Mouse (Mus musculus) liver, embryonic 13.5 days (tissue): ENCODE results near the gene Swap70. TPM values are rescaled to one million over a fixed set of nuclear protein-coding genes. Genes with fewer than 3 reads are reported as not detected.

Experiments
- ATAC-seq: fragments of 200-750 bp; cut with Nextera tagmentation; 2 replicates; pipeline ENCODE4 v1.8.0; 2017; ENCODE audit warnings: low read depth, mild to moderate bottlenecking, moderate number of reproducible peaks, moderate library complexity
- DNase-seq: peaks from one replicate; pipeline ENCODE4 v3.0.0; 2022
- H3K27ac ChIP-seq: fragments of 300-500 bp; sonication (generic); 2 replicates; pipeline ENCODE4 v1.5.1; 2015; ENCODE audit warnings: moderate library complexity, mild to moderate bottlenecking, inconsistent platforms
- H3K27me3 ChIP-seq: fragments of 300-500 bp; sonication (generic); 2 replicates; pipeline ENCODE4 v1.6.1; 2015; ENCODE audit warnings: mild to moderate bottlenecking, inconsistent platforms
- H3K36me3 ChIP-seq: fragments of 300-500 bp; sonication (generic); 2 replicates; pipeline ENCODE4 v1.6.1; 2015; ENCODE audit warnings: mild to moderate bottlenecking, inconsistent platforms
- H3K4me1 ChIP-seq: fragments of 300-500 bp; sonication (generic); replicated peaks from 2 replicates; pipeline ENCODE4 v1.6.1; 2015; ENCODE audit warnings: inconsistent platforms
- H3K4me2 ChIP-seq: fragments of 300-500 bp; sonication (generic); 2 replicates; pipeline ENCODE4 v1.6.1; 2015; ENCODE audit warnings: inconsistent platforms, mild to moderate bottlenecking, moderate library complexity
- H3K4me3 ChIP-seq: fragments of 300-500 bp; sonication (generic); replicated peaks from 2 replicates; pipeline ENCODE4 v1.5.1; 2015; ENCODE audit warnings: mild to moderate bottlenecking, inconsistent platforms
- H3K9ac ChIP-seq: fragments of 300-500 bp; sonication (generic); 2 replicates; pipeline ENCODE4 v1.6.1; 2015; ENCODE audit warnings: mild to moderate bottlenecking, inconsistent platforms
- H3K9me3 ChIP-seq: fragments of 300-500 bp; sonication (generic); replicated peaks from 2 replicates; pipeline ENCODE4 v1.6.1; 2016; ENCODE audit warnings: inconsistent platforms
- WGBS: fragments of 180-500 bp; shearing (Covaris S2); methylation state at CpG from one replicate; pipeline ENCODE4 v1.1.7; 2015; ENCODE audit not compliant: insufficient replicate concordance; 5-methylcytosine and 5-hydroxymethylcytosine counted together
- polyA plus RNA-seq: library from polyadenylated mRNA; unstranded; fragments of >200 nt; fragmentation: Nextera tagmentation; extraction: Ambion mirVana; gene quantifications from 2 replicates; pipeline ENCODE4 v1.2.1, GENCODE M21; 2015

The Swap70 gene
- polyA plus RNA-seq, 1 experiment from 2014 or later, result 10.2 TPM

DNA sequence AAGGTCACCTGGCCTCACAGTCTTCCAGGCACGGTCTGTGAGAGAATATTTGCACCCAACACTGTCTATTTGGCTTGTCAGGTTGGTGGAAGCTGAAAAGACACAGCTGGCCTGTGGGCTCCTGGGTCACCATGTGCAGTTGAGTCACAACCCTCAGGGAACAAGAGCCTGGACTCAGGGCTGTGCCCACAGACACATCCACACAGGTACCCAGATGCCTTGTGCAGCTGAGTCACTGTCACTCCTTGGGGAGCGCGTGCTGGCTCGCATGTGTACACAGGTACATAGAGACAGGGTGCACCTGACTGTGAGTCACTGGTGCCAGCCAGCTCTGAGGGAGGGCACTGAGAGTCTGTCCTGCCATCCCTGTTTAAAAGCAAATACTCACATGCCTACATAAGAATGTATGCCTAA is 66.7 kb downstream of the Swap70 start:
- Histone ChIP-seq H3K9ac (no peak overlapping the region), H3K27ac (0 out of 2 replicates have a peak overlapping the region, but pooled peaks have one; percentile 13), H3K36me3 (no peaks in the 10 kb centered on the region), H3K27me3 (no peaks in the 10 kb centered on the region), H3K4me3 (no peak overlapping the region), H3K4me2 (no peak overlapping the region), H3K9me3 (no peaks in the 10 kb centered on the region), H3K4me1 (peaks cover 7% of the 10 kb centered on the region)
- ATAC-seq, result no peak
- no peak for DNase-seq
- 74% methylated on average over 4 of the region's 4 CpGs for WGBS

DNA sequence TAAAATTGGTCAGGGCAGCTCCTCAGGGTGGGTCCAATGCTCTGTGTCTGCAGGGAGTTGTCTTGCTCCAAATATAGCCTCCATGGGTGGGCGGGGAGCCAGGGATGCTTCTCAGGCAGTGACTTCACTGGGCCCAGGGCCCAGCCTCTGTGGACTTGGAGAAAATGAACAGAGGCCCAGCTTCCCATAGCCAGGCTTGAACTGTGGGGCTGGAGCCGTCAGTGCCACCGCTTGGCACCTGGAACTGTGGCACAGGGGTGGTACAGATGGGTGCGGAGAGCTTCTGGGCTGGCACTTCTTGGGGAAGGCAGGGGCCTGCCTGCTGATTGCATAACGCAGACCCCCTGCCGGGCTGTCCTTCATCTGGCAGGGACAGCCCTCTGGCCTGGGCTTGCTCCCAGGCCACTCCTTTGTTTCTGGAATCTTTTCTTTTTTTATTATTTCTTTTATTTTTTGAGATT is 67.2 kb downstream of the Swap70 start:
- Histone ChIP-seq H3K9me3 (no peaks in the 10 kb centered on the region), H3K27me3 (no peaks in the 10 kb centered on the region), H3K36me3 (no peaks in the 10 kb centered on the region), H3K4me3 (no peak overlapping the region), H3K9ac (no peak overlapping the region), H3K4me1 (peaks cover 7% of the 10 kb centered on the region), H3K27ac (no peak overlapping the region), H3K4me2 (no peak overlapping the region)
- DNase-seq, result no peak
- ATAC-seq, result no peak
- WGBS, result 78% methylated on average over 6 of the region's 6 CpGs

DNA sequence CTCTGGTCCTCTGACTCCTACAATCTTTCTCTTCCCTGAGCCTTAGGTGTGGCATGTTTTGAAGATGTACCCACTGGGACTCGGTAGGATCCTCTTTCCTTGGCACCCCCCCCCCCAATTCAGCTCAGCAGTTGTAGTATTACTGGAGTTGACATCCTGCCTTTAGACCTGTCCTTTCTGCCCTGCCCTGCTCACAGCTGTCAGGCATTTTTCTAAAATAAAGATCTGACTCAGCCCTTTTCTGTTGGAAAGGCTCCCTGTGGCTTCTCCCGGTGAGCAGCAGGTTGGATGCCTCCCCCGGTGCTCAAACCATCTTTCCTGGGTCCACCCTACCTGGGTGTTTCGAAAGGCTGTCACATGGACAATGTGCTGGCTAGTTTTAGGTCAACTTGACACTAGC is 68.1 kb downstream of the Swap70 start:
- no peak overlapping the region for H3K9ac ChIP-seq
- H3K27me3 ChIP-seq, result no peaks in the 10 kb centered on the region
- no peak overlapping the region for H3K4me2 ChIP-seq
- ATAC-seq (no peak), DNase-seq (no peak)
- no peaks in the 10 kb centered on the region for H3K36me3 ChIP-seq
- H3K27ac ChIP-seq, result no peak overlapping the region
- H3K9me3 ChIP-seq, result no peaks in the 10 kb centered on the region
- 57% methylated on average over 4 of the region's 4 CpGs for WGBS
- no peak overlapping the region for H3K4me3 ChIP-seq
- peaks cover 7% of the 10 kb centered on the region for H3K4me1 ChIP-seq

DNA sequence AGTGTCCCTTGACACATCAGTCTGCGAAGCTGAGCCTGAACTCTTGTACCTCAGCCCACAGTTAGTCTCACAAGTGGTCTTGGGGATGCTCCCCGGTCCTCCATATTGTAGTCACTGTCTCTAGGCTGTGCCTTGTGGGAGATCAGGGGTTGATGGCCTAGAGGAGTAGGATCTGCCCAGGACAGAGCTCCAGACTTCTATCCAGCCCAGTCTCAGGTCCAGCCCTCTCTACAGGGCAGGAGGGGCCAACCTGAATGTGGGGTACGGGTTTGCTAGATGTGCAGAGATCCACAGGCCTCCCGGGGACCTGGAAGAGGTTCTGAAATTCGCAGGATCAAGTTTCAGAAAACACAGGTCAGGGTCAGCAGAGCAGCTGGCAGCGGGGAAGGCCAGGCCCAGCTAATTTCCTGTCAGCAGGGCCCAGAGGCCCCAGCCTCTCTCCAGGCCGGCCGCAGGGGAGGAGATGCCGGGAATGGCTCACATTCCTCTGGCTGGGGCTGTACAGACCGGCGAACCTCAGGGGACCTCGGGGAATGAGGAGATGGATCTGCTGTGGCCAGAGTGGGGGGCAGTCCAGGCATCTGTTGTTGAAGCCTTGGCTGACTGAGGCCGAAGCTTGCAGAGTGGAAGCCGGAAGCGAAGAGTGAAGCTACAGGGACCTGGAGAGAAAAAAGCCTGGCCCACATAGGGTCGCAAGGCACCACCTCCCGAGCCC is 75.5 kb downstream of the Swap70 start:
- 40% methylated on average over 17 of the region's 17 CpGs for WGBS
- Histone ChIP-seq H3K36me3 (no peaks in the 10 kb centered on the region), H3K27ac (no peak overlapping the region; the same call in 1 of the 2 replicates), H3K27me3 (no peaks in the 10 kb centered on the region), H3K9ac (no peak overlapping the region), H3K4me1 (peaks cover 3% of the 10 kb centered on the region; the same call in 1 of the 2 replicates), H3K4me3 (no peak overlapping the region), H3K9me3 (no peaks in the 10 kb centered on the region), H3K4me2 (no peak overlapping the region)
- DNase-seq (no peak), ATAC-seq (peak; percentile 55; the same call in 1 of the 2 replicates)

DNA sequence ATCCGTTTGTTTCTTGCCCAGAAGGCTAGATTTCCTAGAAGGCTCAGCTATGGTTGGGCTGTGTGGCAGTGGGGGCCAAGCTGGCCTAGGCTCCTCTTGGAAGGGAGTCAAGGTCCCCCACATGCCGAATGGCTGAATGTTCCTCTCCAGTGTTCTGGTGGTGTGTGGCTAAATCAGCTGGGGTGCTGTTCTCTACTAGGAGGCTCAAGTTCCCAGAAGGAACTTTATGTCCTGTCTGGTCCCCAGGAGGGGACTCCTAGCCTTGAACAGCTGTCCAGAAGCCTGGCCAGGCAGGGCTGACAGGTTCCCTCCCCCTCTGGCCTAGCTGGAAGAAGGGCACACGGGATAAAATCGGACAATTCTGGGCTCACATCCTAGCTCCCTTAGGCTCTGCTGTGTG is 76.1 kb downstream of the Swap70 start:
- Histone ChIP-seq H3K9ac (no peak overlapping the region), H3K4me3 (no peak overlapping the region), H3K4me1 (peaks cover 3% of the 10 kb centered on the region; the same call in 1 of the 2 replicates), H3K4me2 (no peak overlapping the region), H3K9me3 (no peaks in the 10 kb centered on the region), H3K27ac (peak overlapping the region; percentile 19; the same call in 1 of the 2 replicates), H3K36me3 (no peaks in the 10 kb centered on the region), H3K27me3 (no peaks in the 10 kb centered on the region)
- WGBS, result 59% methylated on average over 4 of the region's 4 CpGs
- ATAC-seq, result no peak
- DNase-seq, result no peak

DNA sequence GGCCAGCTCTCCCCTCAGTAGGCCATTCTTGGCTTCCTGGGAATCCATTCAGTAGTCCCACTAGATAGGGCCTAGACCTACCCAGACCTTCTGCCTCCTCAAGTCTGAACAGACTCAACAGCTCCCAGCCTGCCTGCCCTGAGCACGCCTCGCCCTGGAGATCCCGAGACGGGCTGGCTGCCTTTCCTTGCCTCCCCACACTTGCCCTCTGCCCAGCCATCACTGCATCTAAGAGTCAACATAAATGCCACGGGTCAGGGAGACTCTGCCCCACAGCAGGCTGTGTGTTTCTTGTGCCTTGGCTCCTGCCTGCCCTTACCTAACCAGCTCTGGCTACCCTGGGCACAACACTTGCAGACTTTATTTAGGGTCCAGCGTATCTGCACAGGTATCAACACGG is 76.6 kb downstream of the Swap70 start:
- no peak overlapping the region for H3K9ac ChIP-seq
- no peak overlapping the region for H3K4me2 ChIP-seq
- H3K4me1 ChIP-seq, result peaks cover 3% of the 10 kb centered on the region; the same call in 1 of the 2 replicates
- H3K36me3 ChIP-seq, result no peaks in the 10 kb centered on the region
- H3K4me3 ChIP-seq, result no peak overlapping the region
- peak overlapping the region; percentile 32; the same call in 1 of the 2 replicates for H3K27ac ChIP-seq
- no peaks in the 10 kb centered on the region for H3K27me3 ChIP-seq
- no peaks in the 10 kb centered on the region for H3K9me3 ChIP-seq
- DNase-seq, result no peak
- 74% methylated on average over 7 of the region's 7 CpGs for WGBS
- no peak for ATAC-seq

DNA sequence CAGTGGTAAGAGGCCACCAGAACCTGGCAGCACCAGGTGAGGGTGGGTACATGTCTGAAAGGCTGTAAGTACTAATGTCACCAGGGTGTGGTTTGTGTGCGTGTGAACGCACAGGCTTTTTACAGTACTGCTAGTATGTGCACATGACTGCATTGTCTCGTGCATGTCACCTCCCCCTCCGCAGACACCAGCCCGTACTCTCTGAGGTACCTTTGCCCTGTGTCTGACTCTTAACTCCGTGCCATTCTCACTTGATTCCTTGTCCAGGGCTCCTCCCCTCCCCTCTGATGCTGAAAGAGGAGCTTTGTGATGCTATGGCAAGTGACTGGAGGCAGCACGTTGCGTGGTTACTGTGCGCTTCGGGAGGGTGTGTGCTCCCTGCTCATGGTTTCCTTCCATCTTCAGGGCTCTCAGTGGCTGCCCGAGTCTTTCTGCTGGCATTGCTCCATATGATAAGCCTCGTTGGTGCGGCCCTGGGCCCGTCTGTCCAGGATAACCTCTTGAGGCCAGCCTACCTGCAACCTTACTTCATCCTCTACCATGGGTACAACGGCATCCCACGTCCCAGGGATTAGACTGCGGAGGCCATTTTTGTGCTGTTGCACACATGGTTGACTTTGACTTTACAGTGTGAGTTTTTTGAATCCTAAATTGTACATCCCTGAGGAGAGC is 77.4 kb downstream of the Swap70 start:
- DNase-seq (no peak), ATAC-seq (no peak)
- no peaks in the 10 kb centered on the region for H3K9me3 ChIP-seq
- H3K4me1 ChIP-seq, result peaks cover 3% of the 10 kb centered on the region; the same call in 1 of the 2 replicates
- 75% methylated on average over 17 of the region's 17 CpGs for WGBS
- H3K27ac ChIP-seq, result no peak overlapping the region
- H3K4me3 ChIP-seq, result no peak overlapping the region
- no peak overlapping the region for H3K4me2 ChIP-seq
- no peaks in the 10 kb centered on the region for H3K27me3 ChIP-seq
- H3K36me3 ChIP-seq, result no peaks in the 10 kb centered on the region
- H3K9ac ChIP-seq, result no peak overlapping the region

DNA sequence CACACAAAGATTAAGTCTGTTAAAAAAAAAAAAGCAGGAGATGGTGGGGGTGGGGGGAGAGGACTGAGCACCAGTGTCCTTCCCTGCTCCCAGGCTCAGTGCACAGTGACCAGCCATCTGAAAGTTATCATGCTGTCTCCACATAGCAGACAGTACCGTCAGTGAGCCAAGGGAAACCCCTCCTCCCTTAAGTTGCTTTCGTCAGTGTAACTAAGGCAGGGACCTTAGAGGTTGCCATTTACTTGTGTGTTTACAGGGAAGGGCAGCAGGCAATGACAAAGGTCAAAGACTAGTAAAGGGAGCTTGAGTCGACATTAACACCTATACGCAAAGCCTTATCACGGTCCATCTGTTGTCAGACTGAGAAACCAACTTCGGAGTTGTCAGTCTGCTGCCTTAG is 81.4 kb downstream of the Swap70 start:
- DNase-seq (no peak), ATAC-seq (no peak)
- no peaks in the 10 kb centered on the region for H3K36me3 ChIP-seq
- H3K4me1 ChIP-seq, result peaks cover 3% of the 10 kb centered on the region; the same call in 1 of the 2 replicates
- H3K4me3 ChIP-seq, result no peak overlapping the region
- no peaks in the 10 kb centered on the region for H3K9me3 ChIP-seq
- H3K4me2 ChIP-seq, result no peak overlapping the region
- no peaks in the 10 kb centered on the region for H3K27me3 ChIP-seq
- no peak overlapping the region for H3K27ac ChIP-seq
- WGBS, result 57% methylated on average over 6 of the region's 6 CpGs
- H3K9ac ChIP-seq, result no peak overlapping the region

DNA sequence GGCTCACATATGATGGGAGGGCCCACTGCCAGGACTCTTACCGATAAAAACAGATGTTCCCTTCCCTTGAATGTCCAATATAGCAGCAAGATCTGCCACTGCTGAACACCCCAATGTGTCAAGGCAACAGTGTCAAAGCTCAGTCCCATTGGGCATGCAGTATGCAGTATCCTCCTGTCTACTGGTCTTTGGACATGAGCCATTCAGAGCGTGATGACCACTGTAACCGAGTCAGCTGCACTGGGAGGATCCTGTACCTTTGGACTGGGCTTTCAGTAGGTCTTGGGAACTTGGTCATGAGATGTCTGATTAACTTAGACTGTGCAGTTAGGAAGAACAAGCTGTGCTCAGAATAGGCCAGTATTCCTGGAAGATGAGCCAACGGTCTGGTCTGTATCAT is 84.0 kb downstream of the Swap70 start:
- Histone ChIP-seq H3K27ac (no peak overlapping the region), H3K4me3 (no peak overlapping the region), H3K4me1 (peaks cover 3% of the 10 kb centered on the region; the same call in 1 of the 2 replicates), H3K9me3 (no peaks in the 10 kb centered on the region), H3K27me3 (no peaks in the 10 kb centered on the region), H3K36me3 (no peaks in the 10 kb centered on the region), H3K4me2 (no peak overlapping the region), H3K9ac (no peak overlapping the region)
- 76% methylated on average over 4 of the region's 4 CpGs for WGBS
- no peak for ATAC-seq
- no peak for DNase-seq

DNA sequence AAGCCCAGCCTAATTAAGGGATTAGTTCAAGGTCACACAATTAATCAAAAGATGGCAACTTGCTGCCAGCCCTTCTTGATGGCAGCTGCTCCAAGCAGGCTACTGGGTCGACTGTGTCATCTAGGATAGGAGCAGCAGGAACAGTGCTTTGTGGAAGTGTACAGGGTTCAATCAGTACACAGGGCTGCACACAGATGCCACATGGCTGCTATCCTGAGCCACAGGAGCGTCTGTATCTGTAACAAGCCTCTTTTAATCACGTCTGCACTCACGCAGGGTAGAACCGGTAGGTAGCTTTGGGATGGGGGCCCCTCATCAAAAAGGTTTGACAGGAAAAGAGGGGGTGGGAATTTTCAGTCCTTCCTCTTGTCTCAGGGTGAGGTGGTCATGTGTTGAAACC is 84.8 kb downstream of the Swap70 start:
- H3K36me3 ChIP-seq, result no peaks in the 10 kb centered on the region
- H3K4me1 ChIP-seq, result peaks cover 3% of the 10 kb centered on the region; the same call in 1 of the 2 replicates
- H3K27me3 ChIP-seq, result no peaks in the 10 kb centered on the region
- no peak overlapping the region for H3K4me3 ChIP-seq
- ATAC-seq (no peak), DNase-seq (no peak)
- H3K4me2 ChIP-seq, result no peak overlapping the region
- no peaks in the 10 kb centered on the region for H3K9me3 ChIP-seq
- H3K27ac ChIP-seq, result no peak overlapping the region
- H3K9ac ChIP-seq, result no peak overlapping the region
- WGBS, result 45% methylated on average over 5 of the region's 5 CpGs

DNA sequence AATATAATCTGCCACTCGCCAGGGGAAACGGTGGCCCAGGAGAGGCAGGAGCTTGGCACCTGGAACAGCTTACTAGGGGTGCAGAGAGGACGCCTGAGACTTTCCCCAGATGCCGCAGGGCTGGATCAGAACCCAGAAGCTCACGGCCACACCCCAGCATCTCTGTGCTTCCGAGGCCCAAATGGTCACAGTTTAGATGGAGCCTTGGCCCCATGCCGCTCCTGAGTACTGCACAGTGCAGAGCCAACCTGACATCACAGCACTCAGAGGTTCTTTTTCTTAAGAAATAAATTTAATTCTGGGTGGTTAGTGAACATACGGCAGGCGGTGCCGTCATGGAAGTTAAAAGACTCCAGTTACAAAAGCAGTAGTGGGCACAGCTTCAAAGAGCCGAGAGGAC is 86.2 kb downstream of the Swap70 start:
- no peaks in the 10 kb centered on the region for H3K36me3 ChIP-seq
- 70% methylated on average over 11 of the region's 11 CpGs for WGBS
- no peaks in the 10 kb centered on the region for H3K27me3 ChIP-seq
- no peak overlapping the region for H3K4me2 ChIP-seq
- no peak for ATAC-seq
- no peak for DNase-seq
- no peak overlapping the region for H3K27ac ChIP-seq
- H3K9me3 ChIP-seq, result no peaks in the 10 kb centered on the region
- no peak overlapping the region for H3K9ac ChIP-seq
- H3K4me1 ChIP-seq, result no peaks in the 10 kb centered on the region
- no peak overlapping the region for H3K4me3 ChIP-seq
